Mouse (Mus musculus) liver, postnatal 0 days (tissue): ENCODE measurements around the gene Tmem116.

Source experiments
- CTCF ChIP-seq: sonication (generic); IDR thresholded peaks from 2 replicates; pipeline ENCODE4 v1.5.1; 2016; ENCODE audit warnings: antibody characterized with exemption, low read depth
- EP300 ChIP-seq: IDR thresholded peaks from 2 replicates; pipeline ENCODE4 v1.6.1; 2016; ENCODE audit warnings: antibody characterized with exemption, low read depth, mild to moderate bottlenecking

- TF ChIP-seq CTCF (no peak), EP300 (no peak)
These were observed 74.2 kb downstream of the Tmem116 start for GRCm38 (mm10) chr5:121525774-121526450.
